Mouse (Mus musculus) intestine, postnatal 0 days (tissue): ENCODE data around the gene Asb8. TPM values are rescaled to one million over a fixed set of nuclear protein-coding genes. Genes with fewer than 3 reads are reported as not detected.

Experiments
- ATAC-seq: fragments of 200-750 bp; cut with Nextera tagmentation; 2 replicates; pipeline ENCODE4 v1.8.0; 2017; ENCODE audit warnings: mild to moderate bottlenecking, moderate TSS enrichment, moderate library complexity
- H3K27ac ChIP-seq: fragments of 300-500 bp; sonication (generic); 2 replicates; pipeline ENCODE4 v1.5.1; 2014; ENCODE audit warnings: mild to moderate bottlenecking, low read depth, low read length, moderate library complexity
- H3K27me3 ChIP-seq: fragments of 300-500 bp; sonication (generic); replicated peaks from 2 replicates; pipeline ENCODE4 v1.6.1; 2014; ENCODE audit warnings: low read length, mixed read lengths; ENCODE audit not compliant: control insufficient read depth, insufficient read depth
- H3K36me3 ChIP-seq: fragments of 300-500 bp; sonication (generic); 2 replicates; pipeline ENCODE4 v1.6.1; 2014; ENCODE audit warnings: mild to moderate bottlenecking, moderate library complexity; ENCODE audit not compliant: control insufficient read depth, insufficient read depth
- H3K4me1 ChIP-seq: fragments of 300-500 bp; sonication (generic); replicated peaks from 2 replicates; pipeline ENCODE4 v1.6.1; 2014; ENCODE audit warnings: antibody characterized with exemption, low read length, mixed read lengths; ENCODE audit not compliant: control insufficient read depth, insufficient read depth
- H3K4me2 ChIP-seq: fragments of 300-500 bp; sonication (generic); replicated peaks from 2 replicates; pipeline ENCODE4 v1.6.1; 2014; ENCODE audit warnings: low read depth, mild to moderate bottlenecking, moderate library complexity
- H3K4me3 ChIP-seq: fragments of 300-500 bp; sonication (generic); 2 replicates; pipeline ENCODE4 v1.5.1; 2014; ENCODE audit warnings: low read depth, low read length
- H3K9ac ChIP-seq: fragments of 300-500 bp; sonication (generic); 2 replicates; pipeline ENCODE4 v1.6.1; 2014; ENCODE audit warnings: mild to moderate bottlenecking, low read depth, low read length
- H3K9me3 ChIP-seq: fragments of 300-500 bp; sonication (generic); 2 replicates; pipeline ENCODE4 v1.6.1; 2016; ENCODE audit warnings: mixed run types; ENCODE audit not compliant: control insufficient read depth
- CTCF ChIP-seq: sonication (generic); IDR thresholded peaks from 2 replicates; pipeline ENCODE4 v1.5.1; 2016; ENCODE audit warnings: low read depth, mild to moderate bottlenecking, control low read depth, antibody characterized with exemption, moderate library complexity
- WGBS: fragments of 180-500 bp; shearing (Covaris S2); extraction: QIAGEN DNeasy Blood & Tissue Kit; methylation state at CpG from one replicate; pipeline ENCODE4 v1.1.7; 2014; 5-methylcytosine and 5-hydroxymethylcytosine counted together
- polyA plus RNA-seq: library from polyadenylated mRNA; unstranded; fragments of >200 nt; fragmentation: Nextera tagmentation; extraction: Ambion mirVana; gene quantifications from 2 replicates; pipeline ENCODE4 v1.2.1, GENCODE M21; 2015

The Asb8 gene
- polyA plus RNA-seq, 1 experiment from 2014 or later = 41.9 TPM

- WGBS = 84% methylated on average over 1 of the region's 1 CpGs
- ATAC-seq = no peak
- H3K4me1 ChIP-seq = no peaks in the 10 kb centered on the region
- no peak overlapping the region for H3K27ac ChIP-seq
- H3K27me3 ChIP-seq = no peaks in the 10 kb centered on the region
- peaks cover 24% of the 10 kb centered on the region for H3K36me3 ChIP-seq
- no peak for TF ChIP-seq CTCF
- H3K4me3 ChIP-seq = no peak overlapping the region
- no peak overlapping the region for H3K4me2 ChIP-seq
- no peak overlapping the region for H3K9ac ChIP-seq
- H3K9me3 ChIP-seq = no peaks in the 10 kb centered on the region
These were observed 76.5 kb downstream of the Asb8 start for GRCm38 (mm10) chr15:98088889-98089288.

Other genes with a start within 250 kb of the Asb8 start
- 33.3 and 36.7 TPM in 2 replicates for gene Tmem106c, start 201.4 kb downstream of the Asb8 start, polyA plus RNA-seq
- gene Col2a1, start 160.9 kb downstream of the Asb8 start, polyA plus RNA-seq = 0.09 TPM in 1 of 2 replicates, not detected in the other
- 15.6 and 17.3 TPM in 2 replicates for gene Pfkm, start 73.0 kb downstream of the Asb8 start, polyA plus RNA-seq
- gene Senp1, start 71.9 kb downstream of the Asb8 start, polyA plus RNA-seq = 7.3 and 8.6 TPM in 2 replicates
- 0.87 and 1.2 TPM in 2 replicates for gene Ccdc184, start 1.5 kb upstream of the Asb8 start, polyA plus RNA-seq
- not detected in 2 replicates for gene Olfr288, start 29.9 kb upstream of the Asb8 start, polyA plus RNA-seq
- not detected in 2 replicates for gene Gm44579, start 55.4 kb upstream of the Asb8 start, polyA plus RNA-seq
- gene Olfr287, start 55.4 kb upstream of the Asb8 start, polyA plus RNA-seq = not detected in 2 replicates
- gene Olfr286, start 68.8 kb upstream of the Asb8 start, polyA plus RNA-seq = not detected in 2 replicates
- gene H1fnt, start 91.7 kb upstream of the Asb8 start, polyA plus RNA-seq = not detected in 2 replicates
- gene Zfp641, start 130.5 kb upstream of the Asb8 start, polyA plus RNA-seq = 0.21 and 0.31 TPM in 2 replicates
- not detected in 2 replicates for gene Olfr285, start 151.7 kb upstream of the Asb8 start, polyA plus RNA-seq
- gene Olfr284, start 175.4 kb upstream of the Asb8 start, polyA plus RNA-seq = not detected in 2 replicates
- not detected in 2 replicates for gene Olfr283, start 215.3 kb upstream of the Asb8 start, polyA plus RNA-seq